9 mouse cellular contexts compared by ENCODE assay signal in the genomic region with DNA sequence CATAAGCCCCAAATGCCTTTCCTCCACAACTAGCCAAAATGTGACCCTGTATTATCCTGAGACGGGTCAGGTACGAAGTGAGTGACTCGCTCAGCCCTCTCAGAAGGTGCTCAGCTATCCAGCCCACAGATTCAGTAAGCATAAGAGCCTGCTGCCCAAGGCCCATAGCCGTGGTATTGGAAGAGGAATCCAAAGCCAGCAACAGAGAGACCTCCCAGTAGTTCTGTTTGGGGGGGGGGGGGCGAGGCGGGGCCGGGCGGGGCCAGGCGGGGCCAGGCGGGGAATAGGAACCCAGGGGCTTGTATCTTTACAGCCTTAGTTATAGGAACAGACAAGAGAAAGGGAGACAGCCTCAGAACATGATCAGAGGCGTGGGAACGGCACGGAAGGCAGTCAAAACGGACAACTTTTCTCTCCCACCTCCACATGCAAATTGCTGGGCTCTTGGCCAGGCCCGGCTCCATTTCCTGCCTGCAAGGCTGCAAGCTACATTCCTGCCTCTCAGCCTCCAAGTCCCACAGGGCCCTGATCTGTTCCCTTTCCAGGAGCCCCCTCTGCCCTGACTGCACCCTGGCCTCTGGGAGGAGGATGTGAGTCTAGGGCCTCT. TPM values are rescaled to one million over a fixed set of nuclear protein-coding genes. Genes with fewer than 3 reads are reported as not detected.
DNase-seq lines count a peak whose midpoint lies in the region; ATAC-seq lines count a peak whose summit lies in the region.
"Had no signal": no experiment of that assay in that cellular context is flagged by ENCODE, and none has a peak within 500 bp of the region (broad histone marks: within the 10 kb centered on the region; RNA-seq: fewer than 3 reads in every experiment).

No protein-coding gene starts in this region.

- no peaks in the 10 kb centered on the region for H3K9me3 ChIP-seq in hindbrain, embryonic 13.5 days

- H3K4me3 ChIP-seq in hindbrain, embryonic 13.5 days = no peak overlapping the region

- peak overlapping the region; percentile 53; the same call in 1 of the 2 replicates for H3K27ac ChIP-seq in hindbrain, embryonic 13.5 days
- H3K27ac ChIP-seq: macrophage had no signal

- H3K4me1 ChIP-seq in hindbrain, embryonic 13.5 days (replicated peaks) = peaks cover 22% of the 10 kb centered on the region

- ATAC-seq in hindbrain, embryonic 13.5 days (ENCODE audit: low FRiP score) = no peak

- peak overlapping the region; percentile 20; the same call in 1 of the 2 replicates for H3K4me2 ChIP-seq in hindbrain, embryonic 13.5 days

- no peak overlapping the region for H3K9ac ChIP-seq in hindbrain, embryonic 13.5 days

- 26% methylated on average over 15 of the region's 15 CpGs for WGBS in hindbrain, embryonic 13.5 days

- no peaks in the 10 kb centered on the region for H3K36me3 ChIP-seq in hindbrain, embryonic 13.5 days

- DNase-seq in urinary bladder, postnatal 14 days (ENCODE audit: low spot score) = peak; percentile 72
- no peak for DNase-seq in urinary bladder, adult 2 months (ENCODE audit: low spot score)
- DNase-seq in gastrocnemius, adult 18-20 months (ENCODE audit: low spot score) = peak; percentile 60
- peak; percentile 86 for DNase-seq in layer of hippocampus, adult 9-11 months
- DNase-seq in lung, adult 18-20 months = peak; percentile 56 to 60
- peak; percentile 82 for DNase-seq in right cerebral cortex, postnatal 14 days
- no peak for DNase-seq in cerebellum, adult 8-10 months

- H3K27me3 ChIP-seq in hindbrain, embryonic 13.5 days = peaks cover 45% of the 10 kb centered on the region

RNA-seq across cellular contexts. Expression of a gene that starts 15.4 kb away (rescaled TPM):
- 0.19 and 0.29 TPM in 2 replicates for polyA plus RNA-seq in urinary bladder, adult 2 months (2012; rRNA removed)
- total RNA-seq in gastrocnemius, adult 18-20 months (2021) = not detected
- 0.43 and 0.71 TPM in 2 replicates for polyA plus RNA-seq in hindbrain, embryonic 13.5 days (2015; fragmentation: Nextera tagmentation; extraction: Ambion mirVana)

RNA-seq across cellular contexts. Expression of a gene that starts 31.2 kb away (rescaled TPM):
- 2.7 and 3.5 TPM in 2 replicates for polyA plus RNA-seq in urinary bladder, adult 2 months (2012; rRNA removed)
- not detected for total RNA-seq in gastrocnemius, adult 18-20 months (2021)
- 29.2 and 40.2 TPM in 2 replicates for polyA plus RNA-seq in hindbrain, embryonic 13.5 days (2015; fragmentation: Nextera tagmentation; extraction: Ambion mirVana)
- polyA plus RNA-seq: macrophage had no signal

RNA-seq across cellular contexts. Expression of a gene that starts 33.0 kb away (rescaled TPM):
- 0.73 and 0.80 TPM in 2 replicates for polyA plus RNA-seq in urinary bladder, adult 2 months (2012; rRNA removed)
- not detected for total RNA-seq in gastrocnemius, adult 18-20 months (2021)
- 1.4 TPM in 2 replicates for polyA plus RNA-seq in hindbrain, embryonic 13.5 days (2015; fragmentation: Nextera tagmentation; extraction: Ambion mirVana)
- polyA plus RNA-seq: macrophage had no signal

Comparison
In these comparisons a context has a peak if more than half of its experiments do, and no peak if none do; other contexts are left out.
1. DNase-seq: peak in urinary bladder, postnatal 14 days (single experiment), gastrocnemius, adult 18-20 months (single experiment), layer of hippocampus, adult 9-11 months (single experiment), lung, adult 18-20 months (2 of 2) and right cerebral cortex, postnatal 14 days (single experiment); none in urinary bladder, adult 2 months (single experiment) and cerebellum, adult 8-10 months (single experiment).